Mouse (Mus musculus) olfactory bulb, adult 2 months (tissue): ENCODE results near the gene Defb28.

Experiments used
- CTCF ChIP-seq: fragments of 200-500 bp; IDR thresholded peaks from 2 replicates; pipeline ENCODE4 v1.5.1; 2012; ENCODE audit warnings: low read depth, mild to moderate bottlenecking, low read length, moderate library complexity; ENCODE audit not compliant: insufficient read depth
- POLR2A ChIP-seq: fragments of 200-500 bp; IDR thresholded peaks from 2 replicates; pipeline ENCODE4 v1.6.1; 2012; ENCODE audit warnings: mild to moderate bottlenecking, low read depth, low read length, moderate library complexity; ENCODE audit not compliant: insufficient read depth

DNA sequence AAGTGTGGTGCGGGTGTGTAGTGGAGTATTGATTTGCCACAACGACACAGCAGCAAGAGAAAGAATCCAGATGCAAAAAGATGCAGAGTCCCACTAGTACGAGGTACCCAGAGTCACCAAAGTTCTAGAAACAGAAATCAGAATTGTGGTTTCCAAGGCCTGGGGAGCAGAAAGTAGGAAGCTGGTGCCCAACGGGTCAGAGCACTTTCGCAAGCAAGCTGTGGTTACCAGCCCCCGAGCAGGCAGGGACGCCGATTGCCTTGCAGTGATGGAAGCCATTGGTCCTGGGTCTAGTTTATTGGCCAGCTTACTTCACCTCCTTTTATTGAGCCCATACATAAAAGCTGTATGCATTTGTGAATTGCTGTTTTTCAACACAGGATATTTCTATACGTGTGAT lies 23.9 kb downstream of the Defb28 start:
- TF ChIP-seq POLR2A: no peak
- no peak for TF ChIP-seq CTCF
